Mouse (Mus musculus) fat pad, adult 2 months (tissue): ENCODE measurements around the gene Slc25a13.

ENCODE experiments used
- DNase-seq: peaks from one replicate; pipeline ENCODE4 v3.0.0-alpha.2; 2011; ENCODE audit warnings: low read depth, low spot score; ENCODE audit errors: extremely low read depth

The Slc25a13 gene

DNA sequence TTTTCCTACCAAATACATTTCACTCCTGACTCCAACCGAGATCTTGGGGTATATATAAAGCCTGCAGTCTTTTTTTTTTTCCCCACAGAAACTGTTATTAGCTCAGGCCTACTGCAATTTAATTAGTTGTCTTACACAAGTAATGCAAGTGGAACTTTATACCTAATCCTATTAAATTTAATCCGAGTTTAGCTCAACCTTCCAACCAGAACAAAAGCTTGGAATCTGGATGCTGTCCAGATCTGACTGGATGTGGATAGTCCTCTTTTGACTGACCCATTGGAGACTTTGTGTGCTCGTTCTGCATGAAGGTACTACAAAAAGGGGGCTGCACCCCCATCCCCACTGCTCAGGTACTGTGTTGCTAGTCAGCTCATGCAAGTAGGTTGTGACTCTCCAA is 163.0 kb downstream of the Slc25a13 start:
- no peak for DNase-seq

DNA sequence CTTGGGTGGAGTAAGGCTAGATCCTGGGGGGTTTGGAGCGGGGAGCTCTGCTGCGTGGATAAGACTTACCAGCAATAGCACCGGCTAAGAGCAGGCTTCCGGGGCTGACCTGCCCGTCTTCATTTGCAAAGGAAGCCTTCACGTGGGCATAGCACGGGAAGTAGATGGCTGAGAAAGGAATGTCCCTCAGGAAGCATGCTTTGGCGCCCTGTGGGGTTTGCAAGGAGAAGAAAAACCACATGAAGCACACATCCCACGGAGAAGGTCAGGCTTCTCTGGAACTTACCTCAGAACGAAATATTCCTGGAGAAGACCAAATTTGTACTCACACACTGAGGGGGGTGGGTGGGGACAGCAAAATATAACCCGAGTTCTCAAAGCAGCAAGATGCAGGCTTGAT is 164.3 kb downstream of the Slc25a13 start:
- no peak for DNase-seq

DNA sequence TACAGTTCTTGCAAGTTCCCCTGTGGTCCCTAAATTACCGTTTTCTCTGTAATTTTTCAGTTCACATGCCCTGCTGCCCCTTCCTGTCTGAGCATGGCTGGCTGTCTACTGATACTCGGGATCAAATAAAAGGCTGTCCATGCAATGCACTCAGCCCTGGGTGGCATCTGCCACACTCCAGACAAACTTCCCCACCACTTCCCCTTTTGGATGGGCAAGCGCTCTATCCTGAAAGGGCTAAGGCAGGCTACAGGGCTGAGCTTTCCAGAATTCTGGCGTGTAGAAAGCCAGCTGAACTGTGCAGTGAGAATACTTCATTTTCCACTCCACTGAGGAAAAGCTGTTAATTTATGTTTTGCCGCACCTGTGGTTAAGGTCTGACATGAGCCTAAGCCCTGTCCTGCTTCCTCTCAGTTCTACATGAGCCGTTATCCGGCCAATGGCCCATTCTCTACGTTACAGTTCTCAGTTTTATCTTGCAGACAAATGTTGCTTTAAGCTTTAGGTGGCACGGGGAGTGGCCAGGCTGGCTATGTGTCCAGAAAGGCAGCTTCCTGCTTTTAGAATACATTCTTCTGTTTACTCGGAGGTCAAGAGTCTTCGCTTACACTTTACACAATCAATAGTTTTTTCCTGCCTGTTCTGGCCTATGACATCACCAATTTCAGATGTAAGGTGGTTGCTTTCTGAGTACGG is 170.1 kb downstream of the Slc25a13 start:
- no peak for DNase-seq

DNA sequence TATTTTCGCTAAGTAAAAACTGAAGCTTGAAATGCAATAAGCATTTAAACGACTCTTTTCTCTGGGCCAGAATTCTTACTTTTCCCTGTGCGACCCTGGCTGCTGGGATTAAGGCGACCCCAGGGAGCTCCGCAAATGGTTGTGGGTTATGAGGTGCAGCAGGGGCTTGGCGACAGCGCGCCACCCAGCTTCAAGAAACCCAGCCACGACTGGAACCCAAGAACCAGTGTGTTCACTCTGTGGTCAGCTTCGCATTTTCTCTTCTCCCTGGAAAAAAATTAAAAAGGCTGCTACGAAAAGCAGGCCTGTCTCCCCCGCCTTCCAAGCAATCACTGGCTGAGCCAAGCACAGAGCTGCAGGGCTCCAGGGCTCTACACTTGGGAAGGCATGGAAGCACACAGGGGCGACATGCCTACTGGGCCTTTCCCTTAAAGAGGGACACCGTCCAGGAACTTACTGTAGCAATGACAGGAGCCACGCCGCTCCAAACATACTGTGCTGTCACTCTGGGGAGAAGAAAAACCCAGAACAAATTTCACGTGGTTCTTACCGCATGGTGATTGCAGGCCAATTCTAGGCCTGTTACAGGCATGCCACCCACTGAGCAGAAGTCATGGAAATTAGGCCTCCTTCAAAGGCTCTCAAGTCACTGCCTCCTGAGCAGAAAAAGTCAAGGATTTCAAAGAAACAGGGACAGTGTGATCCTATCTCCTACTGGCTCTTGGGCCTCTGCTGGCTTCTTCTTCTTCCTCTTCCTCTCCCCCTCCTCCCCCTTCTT is 178.0 kb downstream of the Slc25a13 start:
- no peak for DNase-seq

DNA sequence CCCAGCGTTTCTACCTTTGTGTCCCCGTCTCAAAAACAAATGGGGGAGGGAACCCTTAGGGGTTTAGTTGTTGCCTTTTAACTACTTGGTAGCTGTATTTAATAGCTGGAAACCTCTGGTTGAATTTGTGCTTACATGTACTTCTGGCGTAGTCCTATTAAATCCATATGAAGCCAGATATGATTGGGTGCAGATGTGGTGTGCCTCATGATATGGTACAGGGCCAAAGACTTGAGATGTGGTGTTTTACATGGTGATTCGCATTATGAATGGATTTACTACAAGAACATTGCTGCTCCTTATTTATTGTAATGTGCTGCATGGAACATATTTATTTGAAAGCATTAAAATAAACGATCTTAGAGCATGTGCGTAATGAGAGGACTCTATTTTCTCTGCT is 189.3 kb downstream of the Slc25a13 start:
- DNase-seq, result no peak

DNA sequence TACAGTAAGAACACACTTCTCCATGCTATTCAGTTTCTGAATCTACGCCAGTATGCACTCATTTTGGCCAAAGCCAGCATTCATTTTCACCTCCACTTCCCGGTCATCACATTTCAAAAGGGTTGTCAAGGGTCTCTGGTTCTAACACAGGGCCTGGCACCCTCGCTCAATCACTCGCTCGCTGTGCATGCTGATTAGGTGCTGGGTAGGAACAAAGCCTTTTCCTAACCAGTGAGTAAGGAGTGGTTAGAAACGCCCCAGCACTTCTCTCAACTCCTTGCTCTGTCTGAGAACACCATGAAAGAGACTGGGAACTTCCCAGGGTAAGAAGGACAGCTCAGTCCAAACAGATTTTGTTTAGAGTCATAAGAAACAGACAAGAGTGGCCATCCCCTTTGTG is 193.0 kb downstream of the Slc25a13 start:
- no peak for DNase-seq

DNA sequence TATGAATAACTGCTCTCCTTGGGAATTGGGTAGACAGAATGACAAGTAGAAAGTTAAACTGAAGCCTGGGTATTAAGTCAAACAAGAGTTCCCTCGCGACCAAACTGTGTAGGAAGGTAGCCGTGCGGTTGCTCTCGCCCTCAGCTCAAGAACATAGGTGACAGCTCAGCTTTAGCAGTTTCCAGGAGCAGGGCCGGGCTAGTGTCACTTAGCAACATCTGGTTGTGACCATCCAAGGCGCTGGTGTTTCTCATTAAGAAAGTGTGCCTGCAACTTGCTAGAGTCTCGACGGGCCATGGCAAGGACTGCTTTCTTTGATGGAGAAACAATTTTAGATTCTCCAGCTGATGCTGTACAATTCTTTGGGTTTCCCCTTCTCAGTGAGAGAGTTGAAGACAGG is 200.0 kb downstream of the Slc25a13 start:
- no peak for DNase-seq

DNA sequence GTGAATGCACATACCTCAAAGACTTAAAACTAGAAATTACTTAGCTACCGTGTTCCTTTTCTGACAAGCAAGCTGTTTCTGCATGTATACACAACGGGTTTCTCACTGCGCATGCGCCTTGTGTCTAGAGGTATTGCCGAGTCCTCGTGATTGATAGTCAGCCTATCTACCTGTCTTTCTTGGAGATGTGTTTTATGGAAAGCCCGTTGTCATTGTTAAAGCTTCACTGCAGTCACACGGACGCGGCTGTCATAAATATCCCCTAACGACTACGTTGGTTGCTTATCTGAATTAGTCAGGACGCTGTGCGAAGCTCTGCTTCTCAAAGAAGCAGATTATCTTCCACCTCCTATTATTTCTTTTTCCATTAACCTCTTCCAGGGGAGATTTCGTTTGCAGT is 201.4 kb downstream of the Slc25a13 start:
- no peak for DNase-seq

DNA sequence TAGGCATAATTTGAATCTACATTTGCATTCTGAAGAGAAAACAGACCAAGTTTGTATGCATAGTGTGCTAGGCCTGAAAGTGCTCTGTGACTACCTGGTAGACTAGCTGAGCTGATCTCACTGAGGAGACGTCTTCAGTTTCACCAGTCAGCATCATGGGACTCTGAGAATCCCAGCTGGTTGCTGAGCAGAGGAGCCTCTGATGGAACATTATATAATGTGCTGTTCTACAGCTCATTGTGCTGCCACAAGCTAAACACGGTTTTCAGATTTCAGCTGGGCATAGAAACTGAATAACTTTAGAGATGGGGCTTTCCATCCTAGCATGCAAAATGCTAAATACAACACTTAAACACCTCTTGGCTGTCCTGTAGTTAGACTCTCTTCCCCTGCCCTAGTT is 205.6 kb downstream of the Slc25a13 start:
- DNase-seq, result no peak

DNA sequence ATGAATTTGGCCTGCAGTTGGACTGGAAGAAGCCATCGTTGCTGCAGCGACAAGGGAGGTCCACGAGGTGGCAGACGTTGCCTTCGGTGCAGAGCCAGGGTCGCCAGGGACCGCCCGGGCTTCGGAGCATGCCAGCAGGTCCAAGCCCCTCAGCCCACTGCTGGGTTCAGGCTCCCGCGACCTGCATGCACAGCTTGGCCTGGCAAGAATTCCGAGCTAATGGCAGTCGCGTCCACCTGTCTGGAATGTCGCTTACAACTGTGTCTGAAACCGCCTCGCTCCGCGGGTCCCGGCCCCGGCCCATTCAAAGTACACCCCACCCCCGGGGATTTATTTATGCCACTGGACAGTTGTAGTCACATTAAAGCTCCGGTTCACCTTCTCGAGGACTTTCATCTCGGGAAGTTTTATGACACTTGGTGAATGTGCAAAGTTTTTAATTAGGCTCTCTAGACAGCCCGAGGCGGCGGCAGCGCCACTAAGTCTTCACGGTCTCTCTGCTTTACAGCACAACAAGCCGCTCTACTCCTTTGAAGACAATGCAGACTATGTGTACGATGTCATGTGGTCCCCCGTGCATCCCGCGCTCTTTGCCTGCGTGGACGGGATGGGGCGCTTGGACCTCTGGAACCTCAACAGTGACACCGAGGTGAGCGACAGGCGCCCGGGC is 211.1 kb downstream of the Slc25a13 start:
- DNase-seq, result no peak

DNA sequence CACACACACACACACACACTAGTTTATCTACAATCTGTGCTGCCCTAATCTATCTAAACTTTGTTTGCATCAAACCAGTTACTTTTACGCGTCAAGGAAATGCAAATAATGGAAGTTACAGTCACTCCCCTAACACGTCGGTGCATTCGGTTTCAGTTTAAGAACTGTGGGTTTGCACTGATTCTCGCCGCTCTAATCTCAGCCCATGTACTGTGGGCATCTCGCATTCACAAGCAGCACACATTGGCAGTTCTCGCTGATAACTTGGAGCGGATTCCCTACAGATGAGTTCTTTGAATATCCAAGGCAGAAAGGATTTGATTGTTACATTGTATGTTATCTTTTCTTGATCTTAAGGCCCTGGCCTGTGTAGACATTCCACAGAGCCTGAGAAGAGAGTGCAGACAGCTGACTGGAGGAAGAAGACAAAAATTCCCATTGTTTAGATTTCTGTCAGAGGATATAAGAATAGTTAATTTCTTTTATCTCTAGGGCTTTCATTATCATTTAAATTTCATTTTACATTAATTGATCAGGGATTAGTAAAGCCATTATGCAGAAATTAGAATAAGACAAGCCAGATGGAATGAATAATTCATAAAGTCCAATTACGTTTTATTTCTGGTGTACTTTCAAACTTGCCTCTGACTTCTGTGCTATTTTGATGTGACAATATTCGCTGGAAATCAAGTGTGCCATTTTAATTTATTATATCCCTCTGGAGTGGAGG is 212.1 kb downstream of the Slc25a13 start:
- no peak for DNase-seq

DNA sequence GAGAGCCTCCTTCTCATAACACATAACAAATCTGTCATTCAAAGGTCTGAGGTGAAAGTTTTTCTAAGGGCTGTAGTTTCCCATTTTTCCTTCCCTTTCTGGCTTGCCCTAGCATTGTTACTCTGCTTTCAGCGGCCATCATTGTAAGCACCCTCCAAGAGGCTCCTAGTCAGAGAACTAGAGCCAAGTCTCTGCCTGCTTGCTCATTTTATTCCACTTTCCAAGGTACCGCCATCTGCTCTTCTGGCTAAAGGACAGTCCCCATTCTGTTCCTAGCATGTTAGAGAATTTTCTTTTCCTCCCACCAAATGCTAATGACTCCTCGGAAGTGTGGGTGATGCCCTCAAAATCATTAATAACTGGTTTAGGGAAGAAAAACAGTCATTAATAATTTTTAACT is 214.9 kb downstream of the Slc25a13 start:
- no peak for DNase-seq

DNA sequence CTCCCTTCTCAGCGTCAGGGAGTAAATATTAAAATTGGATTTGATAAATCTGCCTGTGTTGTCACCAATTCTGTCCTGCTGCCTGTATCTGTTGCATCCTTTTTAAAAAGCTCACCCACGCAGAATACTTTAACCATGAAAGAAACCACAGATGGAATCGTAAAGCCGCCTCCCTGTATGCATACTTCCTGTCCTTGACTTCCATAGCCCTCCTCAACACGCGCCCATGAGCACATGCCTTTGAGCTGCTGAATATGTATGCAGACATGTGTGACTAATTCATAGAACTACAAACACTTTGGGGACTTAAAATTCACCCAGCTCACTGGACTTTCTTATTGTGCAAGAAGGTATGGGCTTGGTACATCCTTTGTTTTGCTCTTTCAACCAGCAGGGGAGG is 219.4 kb downstream of the Slc25a13 start:
- DNase-seq, result no peak

DNA sequence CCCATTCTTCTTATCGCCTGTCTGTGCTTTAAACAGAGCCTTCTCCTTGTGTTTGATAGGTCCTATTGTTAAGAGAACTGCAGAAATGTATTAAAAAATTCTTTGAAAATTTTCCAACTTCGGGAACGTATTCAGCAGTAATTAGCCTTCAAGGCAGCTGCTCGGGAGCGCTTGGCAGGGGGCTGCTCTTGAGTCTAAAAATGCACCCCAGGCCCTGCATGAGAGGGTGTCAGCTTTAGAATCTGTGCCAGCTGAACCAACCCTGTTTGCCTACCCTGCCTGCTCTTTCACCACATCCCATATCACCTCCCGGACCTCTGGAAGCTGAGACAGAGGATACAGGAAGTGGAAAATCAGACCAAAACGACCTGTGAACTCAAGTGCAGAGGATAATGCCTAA is 223.9 kb downstream of the Slc25a13 start:
- DNase-seq, result no peak

DNA sequence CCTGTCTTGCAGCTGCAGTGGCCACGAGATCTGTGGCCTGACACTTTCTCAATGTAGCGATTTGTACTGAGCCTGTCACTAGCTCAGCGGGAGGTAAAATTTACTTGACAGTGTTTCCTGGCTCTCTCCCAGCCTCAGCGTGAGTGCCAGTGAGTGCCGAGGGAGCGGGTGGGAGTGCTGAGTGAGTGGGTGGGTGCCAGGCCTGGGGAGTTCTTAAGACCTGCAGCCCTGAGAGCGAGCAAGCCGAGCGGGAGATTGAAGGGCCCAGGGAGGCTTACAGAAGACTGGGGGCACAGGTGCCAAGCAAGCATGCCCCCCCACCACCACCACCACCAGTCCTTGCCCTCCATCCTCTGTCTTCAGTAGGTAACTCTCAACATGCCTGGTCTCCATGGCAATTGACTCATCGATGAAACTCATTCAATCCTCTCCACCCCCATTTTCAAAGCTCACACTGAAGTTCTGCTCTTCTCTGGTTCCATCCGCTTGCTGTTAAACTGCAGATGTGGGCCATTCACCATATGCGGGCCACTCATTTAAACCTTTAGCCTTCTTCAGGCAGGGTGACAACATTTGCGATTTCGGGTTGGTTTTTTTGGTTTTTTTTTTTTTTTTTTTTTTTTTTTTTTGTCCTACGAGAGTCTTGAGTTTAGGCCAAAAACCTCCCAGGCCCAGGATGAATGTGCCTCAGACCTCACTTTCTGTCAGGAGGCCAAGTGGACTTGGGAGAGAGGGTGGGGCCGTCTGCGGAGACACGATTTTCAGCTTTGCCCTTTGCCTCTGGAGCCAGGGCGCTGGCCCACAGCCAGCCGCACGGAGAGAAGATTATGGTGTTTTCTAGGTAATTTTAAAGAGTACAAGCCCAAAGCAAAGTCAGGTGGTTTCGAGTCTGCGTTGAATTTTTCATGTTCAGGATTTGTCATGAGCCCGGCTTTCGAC is 224.9 kb downstream of the Slc25a13 start:
- no peak for DNase-seq

DNA sequence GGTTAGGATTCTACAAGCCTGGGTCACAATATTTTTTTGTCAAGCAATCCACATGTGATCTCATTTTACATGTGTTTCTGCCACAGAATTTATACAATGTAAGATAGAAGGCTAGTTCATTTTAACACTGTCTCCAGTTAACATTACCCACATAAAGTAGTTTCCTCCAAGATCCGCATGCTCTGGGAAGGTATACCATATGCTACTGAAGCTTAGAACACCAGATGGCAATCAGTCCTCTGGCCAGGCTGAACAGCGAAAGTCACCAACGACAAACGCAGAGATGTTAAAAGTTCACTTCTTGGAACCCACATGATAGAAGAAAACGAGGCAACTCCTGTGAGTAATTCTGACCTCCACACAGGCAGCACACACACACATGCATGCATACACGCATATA is 225.7 kb downstream of the Slc25a13 start:
- no peak for DNase-seq
